8 mouse cellular contexts compared by ENCODE assay signal in genomic region chr3:69721814-69722186, GRCm38 (mm10). TPM values are rescaled to one million over a fixed set of nuclear protein-coding genes. Genes with fewer than 3 reads are reported as not detected.
DNase-seq lines count a peak whose midpoint lies in the region; ATAC-seq and TF ChIP-seq lines count a peak whose summit lies in the region.

Gene Nmd3, plus strand, starts transcription at chr3:69721985.

- H3K4me2 ChIP-seq in kidney, embryonic 14.5 days (replicated peaks; ENCODE audit: low read depth, low read length) = peak within 1 kb of the TSS; percentile 79
- peak within 1 kb of the TSS; percentile 69 for H3K4me2 ChIP-seq in limb, embryonic 15.5 days

- ATAC-seq in kidney, embryonic 14.5 days (ENCODE audit: low FRiP score, low TSS enrichment) = peak; percentile 98
- peak; percentile 93 for ATAC-seq in limb, embryonic 15.5 days (ENCODE audit: insufficient number of reproducible peaks, low FRiP score, low TSS enrichment, low read depth)

- peak within 1 kb of the TSS; percentile 98 for H3K4me3 ChIP-seq in bone marrow macrophage, adult 2 months (ENCODE audit: insufficient read depth, low read length)
- peak within 1 kb of the TSS; percentile 87 for H3K4me3 ChIP-seq in embryonic fibroblast, embryonic 13.5 days (ENCODE audit: insufficient read depth, low read length)
- H3K4me3 ChIP-seq in kidney, embryonic 14.5 days (ENCODE audit: low read length) = peak within 1 kb of the TSS; percentile 76
- peak within 1 kb of the TSS; percentile 99 for H3K4me3 ChIP-seq in limb, embryonic 15.5 days

- peaks cover 10% of the 10 kb centered on the region for H3K4me1 ChIP-seq in bone marrow macrophage, adult 2 months (ENCODE audit: control insufficient read depth, insufficient read depth, low read length)
- no peaks in the 10 kb centered on the region; the same call in 1 of the 2 replicates for H3K4me1 ChIP-seq in embryonic fibroblast, embryonic 13.5 days (ENCODE audit: control insufficient read depth, insufficient read depth, low read length)
- H3K4me1 ChIP-seq in kidney, embryonic 14.5 days (ENCODE audit: control insufficient read depth, insufficient read depth, low read length) = peaks cover 17% of the 10 kb centered on the region
- peaks cover 9% of the 10 kb centered on the region for H3K4me1 ChIP-seq in limb, embryonic 15.5 days

- WGBS in kidney, embryonic 14.5 days = under 1% methylated on average over 30 of the region's 33 CpGs
- 0% methylated on average over 33 of the region's 33 CpGs for WGBS in limb, embryonic 15.5 days

- H3K27ac ChIP-seq in bone marrow macrophage, adult 2 months (ENCODE audit: insufficient read depth, low read depth, low read length) = peak within 1 kb of the TSS; percentile 41
- peak within 1 kb of the TSS; percentile 34 for H3K27ac ChIP-seq in embryonic fibroblast, embryonic 13.5 days (ENCODE audit: insufficient read depth, low read length)
- peak within 1 kb of the TSS; percentile 91 for H3K27ac ChIP-seq in kidney, embryonic 14.5 days (ENCODE audit: low read depth, low read length)
- H3K27ac ChIP-seq in limb, embryonic 15.5 days = peak within 1 kb of the TSS; percentile 91

- H3K36me3 ChIP-seq in kidney, embryonic 14.5 days (ENCODE audit: control insufficient read depth, insufficient read depth, low read length) = peaks cover 9% of the 10 kb centered on the region; the same call in 1 of the 2 replicates
- H3K36me3 ChIP-seq in limb, embryonic 15.5 days = peaks cover 2% of the 10 kb centered on the region; the same call in 1 of the 2 replicates

- H3K9me3 ChIP-seq in kidney, embryonic 14.5 days (ENCODE audit: control insufficient read depth, low read length) = no peaks in the 10 kb centered on the region
- no peaks in the 10 kb centered on the region for H3K9me3 ChIP-seq in limb, embryonic 15.5 days

- no peak for TF ChIP-seq POLR2A in bone marrow macrophage, adult 2 months (IDR thresholded peaks at IDR 0.05; ENCODE audit: borderline replicate concordance, low read depth, low read length)
- TF ChIP-seq POLR2A in embryonic fibroblast, embryonic 13.5 days (IDR thresholded peaks at IDR 0.05; ENCODE audit: low read depth, low read length) = peak; percentile 90

- TF ChIP-seq CTCF in bone marrow macrophage, adult 2 months (IDR thresholded peaks at IDR 0.05; ENCODE audit: low read depth, low read length) = no peak
- no peak for TF ChIP-seq CTCF in embryonic fibroblast, embryonic 13.5 days (IDR thresholded peaks at IDR 0.05; ENCODE audit: borderline replicate concordance, insufficient read depth, low read length)

- peak within 1 kb of the TSS; percentile 95 for H3K9ac ChIP-seq in kidney, embryonic 14.5 days (ENCODE audit: low read depth, low read length)
- H3K9ac ChIP-seq in limb, embryonic 15.5 days = peak within 1 kb of the TSS; percentile 82

- H3K27me3 ChIP-seq in kidney, embryonic 14.5 days (ENCODE audit: control insufficient read depth, insufficient read depth, low read length) = no peaks in the 10 kb centered on the region
- H3K27me3 ChIP-seq in limb, embryonic 15.5 days = no peaks in the 10 kb centered on the region

- peak; percentile 97 for DNase-seq in A20 (ENCODE audit: low read depth, low spot score)
- peak; percentile 82 to 85 for DNase-seq in heart, adult 9 months (ENCODE audit: low spot score in 2 of 2)
- DNase-seq in monocyte, adult 2 months (ENCODE audit: low read depth in 1 of 2, low spot score in 2 of 2) = peak; percentile 40 to 73
- peak; percentile 87 to 92 for DNase-seq in spleen, postnatal 36 days (ENCODE audit: low spot score in 2 of 2)

RNA-seq across cellular contexts. Expression of gene Nmd3, which starts in this region (rescaled TPM):
- 45.0 and 48.1 TPM in 2 replicates for polyA plus RNA-seq in bone marrow macrophage, adult 2 months (2012; ENCODE audit: insufficient read depth, insufficient read length, missing spikeins)
- 134 and 152 TPM in 2 replicates for polyA plus RNA-seq in embryonic fibroblast, embryonic 13.5 days (2011; ENCODE audit: insufficient read length, low read depth, missing spikeins)
- 165 and 168 TPM in 2 replicates for polyA plus RNA-seq in kidney, embryonic 14.5 days (2014; fragmentation: Nextera tagmentation; extraction: Ambion mirVana)
- polyA plus RNA-seq in limb, embryonic 15.5 days (2015; fragmentation: Nextera tagmentation; extraction: Ambion mirVana) = 124 and 129 TPM in 2 replicates

Comparison
In these comparisons a context has a peak if more than half of its experiments do, and no peak if none do; other contexts are left out.
1. Peak in every context shown above with its lines: DNase-seq, ATAC-seq, H3K4me3 ChIP-seq and H3K27ac ChIP-seq.
2. H3K27ac ChIP-seq: peak in every context shown above with its lines; median percentile 91 in kidney, embryonic 14.5 days; 91 in limb, embryonic 15.5 days; 41 in bone marrow macrophage, adult 2 months; 34 in embryonic fibroblast, embryonic 13.5 days.